In the genomic region with DNA sequence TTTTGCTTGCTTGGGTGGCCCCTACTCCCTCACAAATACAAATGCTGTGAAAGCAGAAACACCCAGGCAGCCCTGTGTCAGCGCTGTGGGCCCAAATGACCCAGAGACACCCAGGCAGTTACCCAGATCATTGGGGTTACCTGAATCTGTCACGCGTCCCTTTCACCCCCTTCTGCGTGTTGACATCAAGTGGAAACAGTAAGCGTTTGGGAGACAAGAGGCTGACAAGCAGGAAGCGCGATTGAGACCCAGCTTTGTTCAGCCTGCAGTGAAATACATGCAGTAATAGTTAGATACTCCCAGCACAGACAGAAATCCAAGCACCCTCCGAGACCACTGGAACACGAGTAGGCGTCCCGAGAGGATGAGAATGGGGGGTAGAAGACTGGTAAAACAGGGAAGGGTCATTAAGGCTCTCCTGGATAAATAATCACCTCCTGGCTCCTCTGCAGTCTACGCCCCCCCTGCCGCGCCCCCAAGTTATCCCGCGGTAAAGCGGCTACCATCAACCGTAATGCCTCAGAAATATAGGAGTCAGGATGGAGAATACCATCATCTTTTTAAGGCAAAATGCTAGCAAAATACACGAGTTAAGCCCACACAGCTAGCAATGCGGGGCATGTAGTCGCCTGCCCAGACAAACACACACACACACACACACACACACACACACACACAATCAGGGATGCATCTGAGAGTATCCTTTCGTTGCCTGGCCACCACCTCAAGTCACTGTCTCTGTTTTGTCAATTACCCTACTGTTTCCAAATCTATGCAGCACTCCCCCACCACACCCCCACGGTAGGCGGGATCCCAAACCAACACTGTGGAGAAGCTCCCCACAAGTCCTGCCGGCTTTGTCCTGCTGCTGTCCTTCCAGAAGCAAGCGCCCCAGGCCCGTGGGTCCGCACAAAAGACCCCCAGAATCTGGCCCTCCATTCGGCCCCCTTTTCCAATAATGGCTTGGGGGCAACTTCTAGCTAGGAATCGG, we compare ENCODE assay signal across 8 mouse cellular contexts. TPM values are rescaled to one million over a fixed set of nuclear protein-coding genes. Genes with fewer than 3 reads are reported as not detected.
DNase-seq lines count a peak whose midpoint lies in the region; ATAC-seq lines count a peak whose summit lies in the region.

No protein-coding gene starts in this region.

- WGBS in hindbrain, embryonic 12.5 days = 6% methylated on average over 30 of the region's 30 CpGs

- H3K36me3 ChIP-seq in hindbrain, embryonic 12.5 days = no peaks in the 10 kb centered on the region

- H3K27me3 ChIP-seq in hindbrain, embryonic 12.5 days = no peaks in the 10 kb centered on the region

- peak overlapping the region; percentile 69 for H3K4me3 ChIP-seq in hindbrain, embryonic 12.5 days

- intact Hi-C loops in left cerebral cortex, postnatal 10 days (cut with DNase I) = loop anchor here (10.0 kb wide), 2 partner anchors 270 to 360 kb away; no protein-coding TSS in a partner anchor

- H3K9ac ChIP-seq in hindbrain, embryonic 12.5 days = peak overlapping the region; percentile 78

- DNase-seq in adrenal gland, postnatal 14 days = peak; percentile 57
- DNase-seq in cerebellum, postnatal 14 days = peak; percentile 62 to 66
- DNase-seq in frontal cortex, postnatal 36 days (ENCODE audit: low spot score in 2 of 2) = peak; percentile 23 to 24
- peak; percentile 36 to 60 for DNase-seq in left cerebral cortex, postnatal 10 days (ENCODE audit: extremely low spot score in 1 of 2, low spot score in 2 of 2)
- peak; percentile 24 for DNase-seq in mesoderm, embryonic 11.5 days (ENCODE audit: low read depth, low spot score)
- peak; percentile 62 for DNase-seq in right cerebral cortex, postnatal 4 days
- no peak for DNase-seq in spleen, postnatal 36 days (ENCODE audit: low spot score in 2 of 2)

- no peaks in the 10 kb centered on the region for H3K9me3 ChIP-seq in hindbrain, embryonic 12.5 days (replicated peaks)

- peak overlapping the region; percentile 72 for H3K27ac ChIP-seq in hindbrain, embryonic 12.5 days

- peak overlapping the region; percentile 85 for H3K4me2 ChIP-seq in hindbrain, embryonic 12.5 days (replicated peaks)

- 0 out of 2 replicates have a peak, but pooled peaks cover 5% of the 10 kb centered on the region for H3K4me1 ChIP-seq in hindbrain, embryonic 12.5 days

- ATAC-seq in hindbrain, embryonic 12.5 days (ENCODE audit: low FRiP score) = peak; percentile 79

RNA-seq across cellular contexts. Expression of gene Rnf152, which starts 1.3 kb away (rescaled TPM):
- 11.2 and 15.8 TPM in 2 replicates for total RNA-seq in adrenal gland, postnatal 14 days (2021)
- polyA plus RNA-seq in hindbrain, embryonic 12.5 days (2016; fragmentation: Nextera tagmentation; extraction: Ambion mirVana) = 5.4 and 5.5 TPM in 2 replicates
- total RNA-seq in left cerebral cortex, postnatal 10 days (2021) = 10 to 100 TPM; 19.6 to 22.1 TPM

Comparison
In these comparisons a context has a peak if more than half of its experiments do, and no peak if none do; other contexts are left out.
1. DNase-seq: peak in adrenal gland, postnatal 14 days (single experiment), cerebellum, postnatal 14 days (2 of 2), frontal cortex, postnatal 36 days (2 of 2), left cerebral cortex, postnatal 10 days (2 of 2), mesoderm, embryonic 11.5 days (single experiment) and right cerebral cortex, postnatal 4 days (single experiment); none in spleen, postnatal 36 days (0 of 2).